Mouse (Mus musculus): ENCODE data around the gene Bmp4. TPM values are rescaled to one million over a fixed set of nuclear protein-coding genes. Genes with fewer than 3 reads are reported as not detected.

The Bmp4 gene
- polyA plus RNA-seq, 1 experiment, result 28.0 TPM

GRCm38 (mm10) chr14:46385701-46386477 is 4.6 kb downstream of the Bmp4 start:
- DNase-seq (ENCODE audit: low read depth), result no peak

- no peak for DNase-seq (ENCODE audit: low read depth)
Observed at GRCm38 (mm10) chr14:46384946-46385691, 5.3 kb downstream of the Bmp4 start.

GRCm38 (mm10) chr14:46381457-46381856 is 9.0 kb downstream of the Bmp4 start:
- DNase-seq (ENCODE audit: low read depth), result no peak

- DNase-seq (ENCODE audit: low read depth), result no peak
Observed at GRCm38 (mm10) chr14:46380286-46380721, 10.2 kb downstream of the Bmp4 start.

GRCm38 (mm10) chr14:46379285-46379684 is 11.2 kb downstream of the Bmp4 start, which contains the start of gene Gm15217:
Gm15217 (plus strand) TSS chr14:46379414.
- no peak for DNase-seq (ENCODE audit: low read depth)

- DNase-seq (ENCODE audit: low read depth), result no peak
Observed at GRCm38 (mm10) chr14:46375796-46376195, 14.7 kb downstream of the Bmp4 start.

GRCm38 (mm10) chr14:46372452-46372851 is 18.0 kb downstream of the Bmp4 start:
- no peak for DNase-seq (ENCODE audit: low read depth)

- DNase-seq (ENCODE audit: low read depth), result no peak
Observed at GRCm38 (mm10) chr14:46363209-46363608, 27.3 kb downstream of the Bmp4 start.

- no peak for DNase-seq (ENCODE audit: low read depth)
Observed at GRCm38 (mm10) chr14:46357696-46358095, 32.8 kb downstream of the Bmp4 start.

- DNase-seq (ENCODE audit: low read depth), result no peak
Observed at GRCm38 (mm10) chr14:46357286-46357685, 33.2 kb downstream of the Bmp4 start.

- no peak for DNase-seq (ENCODE audit: low read depth)
Observed at GRCm38 (mm10) chr14:46344750-46345149, 45.7 kb downstream of the Bmp4 start.

GRCm38 (mm10) chr14:46338801-46339200 is 51.7 kb downstream of the Bmp4 start:
- DNase-seq (ENCODE audit: low read depth), result no peak

Other genes starting within 250 kb of the Bmp4 start
- 0.27 TPM in 1 of 2 replicates, not detected in the other for gene Gm15217, start 11.3 kb downstream of the Bmp4 start, polyA plus RNA-seq (2012; rRNA removed)

All from gonadal fat pad, adult 2 months (tissue).